Mouse (Mus musculus): ENCODE measurements around the gene Gm6890.
"Not testable (repeated sequence)": the region's sequence is repeated elsewhere in the genome, so short reads cannot be mapped to it uniquely, and the experiment has no call there.

The Gm6890 gene

DNA sequence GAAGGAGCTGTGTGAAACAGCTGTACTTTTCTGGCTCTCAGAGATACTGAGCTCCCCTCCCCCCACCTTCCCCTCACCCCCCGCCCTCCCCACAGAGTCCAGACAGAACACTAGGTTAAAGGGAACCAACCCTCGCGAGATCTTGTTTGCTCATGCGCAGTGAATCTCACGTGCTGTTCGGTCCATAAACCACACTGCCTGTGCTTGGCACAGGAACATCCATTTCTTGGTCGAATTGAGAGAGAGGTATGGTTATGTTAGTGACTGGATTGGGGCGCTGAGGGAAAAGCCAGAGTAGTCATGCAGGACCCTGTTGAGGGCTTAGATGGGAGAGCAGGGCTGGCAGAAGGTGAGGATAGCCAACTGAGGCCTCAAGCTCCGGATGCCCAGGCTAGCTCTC lies at the start of gene Gm6890:
Gene Gm6890 (plus strand): TSS at position 301 of the 400 bp plus-strand sequence.
- DNase-seq (ENCODE audit: extremely low spot score): not testable (repeated sequence)

DNA sequence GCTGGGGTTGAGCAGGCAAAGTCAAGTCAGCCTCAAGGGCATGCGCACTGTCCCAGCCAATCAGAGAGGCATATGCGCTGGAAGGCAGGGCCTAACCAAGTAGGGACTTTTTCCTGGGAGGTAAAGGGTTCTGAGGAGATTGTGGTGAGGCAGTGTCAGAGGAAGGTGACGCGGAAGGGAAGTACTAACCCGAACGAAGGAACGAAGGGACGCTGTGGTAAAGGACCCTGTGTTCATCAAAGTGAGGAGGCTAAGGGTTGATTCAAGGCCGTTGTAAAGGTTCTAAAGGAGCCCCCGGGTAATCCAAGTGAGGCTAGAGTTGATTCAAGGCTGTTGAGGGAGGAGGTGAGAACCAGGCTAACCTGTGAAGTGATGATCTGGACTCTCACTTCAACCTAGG lies 14.5 kb upstream of the Gm6890 start:
- not testable (repeated sequence) for DNase-seq (ENCODE audit: extremely low spot score)

DNA sequence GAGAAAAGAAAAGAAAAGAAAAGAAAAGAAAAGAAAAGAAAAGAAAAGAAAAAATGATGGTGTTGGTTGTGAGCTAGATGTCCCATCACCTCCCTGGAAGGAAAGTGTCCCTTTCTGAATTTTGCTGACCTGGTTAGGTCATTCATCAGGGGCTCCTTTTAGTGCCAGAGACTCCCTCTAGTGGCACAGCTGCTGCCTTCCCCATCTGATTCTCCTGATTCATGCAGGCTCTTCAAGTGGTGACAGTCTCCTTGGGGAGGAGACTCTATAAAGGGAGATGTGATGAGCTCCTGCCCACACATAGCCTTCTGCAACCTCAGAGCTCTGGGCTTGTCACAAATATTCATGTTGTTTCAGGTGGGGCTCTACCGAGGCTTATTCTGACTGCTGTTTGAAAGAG lies 30.0 kb downstream of the Gm6890 start:
- DNase-seq (ENCODE audit: extremely low spot score): not testable (repeated sequence)

Measured in embryo, embryonic 9.5 days (tissue).